Mouse (Mus musculus) heart, postnatal 0 days (tissue): Measurements from ENCODE around the gene Asic1.

Source experiments
- CTCF ChIP-seq: IDR thresholded peaks from 2 replicates; pipeline ENCODE4 v1.5.1; 2016; ENCODE audit warnings: antibody characterized with exemption, control low read depth, low read depth
- EP300 ChIP-seq: IDR thresholded peaks from 2 replicates; pipeline ENCODE4 v1.6.1; 2016; ENCODE audit warnings: antibody characterized with exemption, low read depth

DNA sequence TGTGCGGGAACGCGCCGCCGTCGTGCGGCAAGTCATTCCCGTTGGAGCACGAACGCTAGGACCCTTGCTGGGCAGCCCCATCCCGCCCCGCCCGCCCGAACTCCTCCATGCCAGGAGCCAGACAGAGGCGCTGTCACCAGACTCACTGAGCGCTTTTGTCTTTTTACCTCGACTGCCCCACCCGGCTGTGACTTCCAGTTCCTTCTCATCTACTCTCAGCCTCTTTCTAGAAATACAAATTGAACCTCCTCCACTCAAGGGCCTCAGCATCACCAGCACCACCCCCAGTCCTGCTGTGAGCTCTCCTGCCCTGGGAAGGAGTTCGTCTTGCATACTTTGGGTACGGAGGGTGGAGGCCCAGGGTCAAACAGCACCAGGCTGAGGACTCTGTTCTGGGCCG is 16.3 kb upstream of the Asic1 start:
- TF ChIP-seq CTCF (no peak), EP300 (no peak)
